Mouse (Mus musculus) layer of hippocampus, adult 18-20 months (tissue): Measurements from ENCODE around the gene Nckipsd. TPM values are rescaled to one million over a fixed set of nuclear protein-coding genes. Genes with fewer than 3 reads are reported as not detected.
A peak's percentile ranks its signal among the peaks of the same experiment; 100 is the strongest.

ENCODE experiments used
- DNase-seq, 2 experiments: peaks; one replicate each; pipeline ENCODE4 v3.0.0; 2022; ENCODE audit warnings: low spot score in 2 of 2
- total RNA-seq, 2 experiments: library from RNA; stranded (reverse); gene quantifications; 2 replicates each; pipeline ENCODE4 v1.2.3; 2021

Gene Nckipsd
- total RNA-seq, 2 experiments from 2014 or later: 75.6 to 78.8 TPM

DNA sequence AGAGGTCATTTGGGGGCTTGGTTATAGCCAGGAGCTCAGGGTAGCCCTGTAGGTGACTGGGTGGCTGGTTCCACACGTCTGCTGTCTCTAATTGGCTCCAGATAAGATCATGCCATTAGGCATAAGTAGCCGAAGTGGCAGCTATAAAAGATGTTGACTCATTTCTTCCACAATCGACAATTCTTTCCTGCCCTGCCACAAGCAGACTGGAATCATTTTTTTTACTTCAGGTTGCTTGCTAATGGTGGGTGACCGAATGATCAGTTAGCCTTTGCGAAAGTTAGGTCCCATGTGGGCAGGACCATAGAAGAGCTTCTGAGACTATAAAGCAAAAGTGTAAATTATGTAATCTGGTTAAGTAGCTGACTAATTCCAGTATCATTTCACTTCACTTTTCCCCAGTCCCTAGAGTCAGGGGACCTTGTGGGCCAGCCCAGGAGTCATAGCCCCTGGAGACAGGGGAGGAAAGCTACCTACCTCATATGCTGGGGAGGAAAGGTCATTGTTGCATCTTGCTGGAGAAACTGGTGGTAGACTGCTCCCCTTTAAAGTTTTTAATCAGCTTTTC is 9.6 kb upstream of the Nckipsd start:
- no peak for DNase-seq

DNA sequence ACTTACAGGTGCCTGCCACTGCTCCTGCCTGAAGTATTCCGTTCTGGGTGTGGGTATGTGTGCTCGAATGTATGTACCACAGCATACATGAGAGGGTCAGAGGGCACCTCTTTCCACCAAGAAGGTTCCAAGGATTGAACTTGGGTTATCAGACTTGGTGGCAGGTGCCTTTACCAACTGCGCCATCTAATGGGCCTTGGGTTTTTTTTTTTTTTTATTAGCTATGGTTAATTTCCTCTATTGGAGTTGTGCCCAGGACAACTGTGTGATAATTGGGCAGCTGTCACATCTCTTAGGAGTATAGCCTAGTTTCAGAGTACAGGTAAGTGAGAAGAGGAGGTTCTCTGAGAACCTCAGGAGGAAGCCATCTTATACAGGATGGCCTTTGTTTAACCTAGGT is 8.6 kb upstream of the Nckipsd start:
- DNase-seq: peak in 1 of 2 experiments; percentile 34

DNA sequence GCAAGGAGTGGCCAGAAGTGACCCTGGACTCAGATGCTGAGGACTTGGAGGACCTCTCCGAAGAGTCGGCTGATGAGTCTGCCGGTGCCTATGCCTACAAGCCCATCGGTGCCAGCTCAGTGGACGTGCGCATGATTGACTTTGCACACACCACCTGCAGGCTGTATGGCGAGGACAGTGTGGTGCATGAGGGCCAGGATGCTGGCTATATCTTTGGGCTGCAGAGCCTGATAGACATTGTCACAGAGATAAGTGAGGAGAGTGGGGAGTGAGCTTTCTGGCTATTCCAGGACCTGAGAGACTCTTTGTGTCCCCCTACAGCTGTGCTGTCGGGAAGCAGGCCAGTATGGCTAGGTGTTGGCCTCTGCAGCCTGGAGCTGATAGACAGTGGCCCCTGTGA is 2.4 kb upstream of the Nckipsd start:
- DNase-seq: no peak

DNA sequence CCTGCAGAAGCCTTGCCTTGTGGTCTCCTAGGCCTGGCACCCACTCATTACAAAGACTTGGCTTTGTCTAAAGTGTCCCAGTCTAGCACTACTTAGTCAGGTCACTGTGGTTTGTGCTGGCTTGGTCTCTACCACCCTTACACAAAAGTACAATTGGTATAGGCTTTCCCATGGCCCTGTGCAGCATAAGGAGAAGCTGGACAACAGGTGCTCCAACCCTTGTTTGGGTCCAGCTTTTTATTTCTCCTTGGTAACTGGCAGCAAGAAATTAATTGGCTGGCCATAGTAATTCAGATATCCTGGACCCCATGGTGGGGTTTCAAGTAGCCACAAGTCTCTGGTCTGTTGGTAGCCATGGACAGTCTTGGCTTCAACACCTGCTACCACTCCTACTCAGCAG is 1.8 kb upstream of the Nckipsd start:
- no peak for DNase-seq

DNA sequence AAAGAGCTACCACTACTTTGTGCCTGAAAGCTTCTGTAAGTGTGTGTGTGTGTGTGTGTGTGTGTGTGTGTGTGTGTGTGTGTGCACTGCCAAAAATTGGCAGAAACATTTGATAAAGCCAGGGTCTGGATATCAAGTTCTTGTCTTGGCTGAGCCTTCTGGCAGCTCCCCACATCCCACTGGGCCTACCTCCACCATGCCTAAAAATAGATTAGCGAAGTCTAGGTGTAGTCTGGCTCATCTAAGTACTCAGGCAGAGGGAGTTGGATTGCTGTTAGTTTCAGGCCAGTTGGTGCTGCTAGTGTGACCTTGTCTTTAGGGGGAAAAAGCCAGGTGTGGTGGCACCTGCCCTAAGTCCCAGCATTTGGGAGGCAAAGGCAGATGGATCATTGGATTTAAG is 1.3 kb upstream of the Nckipsd start:
- no peak for DNase-seq

DNA sequence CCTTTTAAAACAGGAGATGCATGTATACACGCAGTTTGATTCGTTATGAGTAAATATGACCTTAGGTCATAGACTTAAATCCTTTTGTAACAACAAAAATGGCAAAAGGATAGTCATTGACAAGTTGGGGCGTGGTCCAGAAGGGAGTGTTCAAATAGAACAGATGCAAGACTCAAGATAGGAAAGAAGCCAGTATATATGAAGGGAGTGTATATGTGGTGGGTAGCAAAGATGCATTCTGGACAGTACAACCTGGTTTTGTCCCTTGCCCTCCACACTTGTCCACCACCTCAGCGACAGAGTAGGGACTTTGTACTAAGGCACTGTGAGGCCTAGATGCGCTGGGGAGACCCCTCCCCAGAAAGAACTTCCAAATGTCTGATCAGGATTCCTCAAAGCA is 494 bp upstream of the Nckipsd start:
- no peak for DNase-seq

DNA sequence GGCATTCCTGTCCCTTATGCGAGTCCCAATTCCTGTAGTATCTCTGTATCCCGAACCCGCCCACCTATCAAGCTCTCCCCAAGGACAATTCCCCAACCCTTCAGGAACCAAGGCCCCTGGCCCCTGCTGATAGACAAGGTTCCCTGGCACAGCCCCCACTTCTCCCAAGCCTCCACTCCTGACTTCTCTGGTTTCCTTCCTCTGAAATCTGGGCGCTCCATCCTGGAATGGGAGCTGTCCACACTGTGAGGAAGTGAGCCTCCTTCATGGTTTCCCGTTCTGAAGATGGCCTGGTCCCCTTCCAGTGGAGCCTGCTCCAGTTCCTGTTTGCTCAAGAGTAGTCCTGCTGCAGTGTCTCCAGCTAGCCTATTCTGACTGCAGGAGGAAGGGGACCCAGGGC is 1.0 kb downstream of the Nckipsd start:
- DNase-seq: no peak

DNA sequence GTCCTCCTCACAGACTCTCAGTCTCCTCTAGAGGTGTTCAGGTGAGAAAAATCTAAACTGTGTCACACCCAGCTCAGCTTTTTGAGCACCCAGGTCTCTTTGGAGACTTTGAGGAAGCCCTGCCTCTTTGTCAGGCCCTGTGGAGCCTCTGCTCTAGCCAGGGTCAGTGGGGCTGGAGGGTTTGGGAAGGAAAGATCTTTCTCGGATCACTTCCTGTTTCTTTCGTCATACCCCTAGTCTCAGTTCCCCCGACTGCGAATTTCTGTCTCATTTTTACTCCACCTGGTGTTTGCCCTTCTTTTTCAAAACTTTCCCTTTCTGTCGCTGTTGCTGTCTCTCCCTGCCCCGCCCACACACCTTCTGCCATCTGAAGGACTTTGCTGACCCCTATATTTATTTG is 1.6 kb downstream of the Nckipsd start:
- DNase-seq: no peak

DNA sequence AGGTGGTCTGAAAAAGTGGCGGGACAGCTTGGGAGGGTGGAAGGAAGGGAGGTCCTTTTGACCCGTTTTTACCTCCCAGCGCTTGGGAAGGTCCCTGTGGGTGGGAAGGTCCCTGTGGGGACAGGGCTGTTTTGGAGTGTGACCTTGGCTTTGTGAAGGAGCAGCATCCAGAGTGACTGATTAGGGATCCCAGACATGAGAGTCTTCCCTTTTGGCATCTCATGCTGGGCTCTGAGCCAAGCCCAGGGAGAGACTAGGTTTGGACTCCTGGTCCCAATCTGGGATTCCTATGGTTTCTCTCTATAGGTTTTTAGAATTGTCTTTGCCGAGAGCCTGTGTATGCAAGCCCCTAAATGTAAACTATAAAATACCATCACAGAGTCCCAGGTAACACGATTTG is 2.3 kb downstream of the Nckipsd start:
- no peak for DNase-seq

DNA sequence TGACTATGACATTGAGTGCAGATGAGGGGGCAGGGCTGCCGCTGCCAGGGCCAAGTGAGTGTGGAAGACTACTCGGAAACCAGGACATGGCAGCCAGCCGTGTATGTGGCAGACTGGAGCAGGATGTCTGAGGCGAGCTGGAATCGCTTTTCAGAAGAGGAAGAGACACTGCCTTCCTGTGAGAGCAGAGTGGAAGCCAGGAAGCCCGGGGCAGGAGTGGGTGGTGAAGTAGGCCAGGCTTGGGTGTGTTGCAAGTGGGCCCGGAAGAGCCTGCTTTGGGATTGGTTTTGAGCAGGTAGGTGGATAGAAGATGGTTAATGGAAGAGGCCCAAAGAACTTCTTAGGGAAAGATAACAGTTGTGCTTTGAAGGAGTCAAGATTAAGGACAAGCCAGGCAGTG is 7.4 kb downstream of the Nckipsd start:
- DNase-seq: no peak

DNA sequence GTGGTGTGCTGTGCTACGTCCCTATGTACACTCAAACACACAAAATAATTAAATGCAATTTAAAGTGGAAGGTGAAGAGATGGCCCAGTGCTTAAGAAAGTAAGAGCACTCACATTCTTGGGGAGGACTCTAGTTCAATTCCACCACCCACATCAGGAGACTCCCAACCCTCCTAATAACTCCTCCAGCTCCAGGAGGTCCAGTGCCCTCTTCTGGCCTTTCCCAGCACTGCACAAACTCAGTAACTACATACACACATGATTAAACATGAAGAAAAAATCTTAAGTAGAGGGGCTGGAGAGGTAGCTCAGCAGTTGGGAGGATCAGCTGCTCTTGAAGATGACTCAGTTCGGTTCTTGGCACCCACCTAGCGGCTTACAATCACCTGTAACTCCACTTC is 11.3 kb downstream of the Nckipsd start:
- peak in 1 of 2 experiments; percentile 63 for DNase-seq

DNA sequence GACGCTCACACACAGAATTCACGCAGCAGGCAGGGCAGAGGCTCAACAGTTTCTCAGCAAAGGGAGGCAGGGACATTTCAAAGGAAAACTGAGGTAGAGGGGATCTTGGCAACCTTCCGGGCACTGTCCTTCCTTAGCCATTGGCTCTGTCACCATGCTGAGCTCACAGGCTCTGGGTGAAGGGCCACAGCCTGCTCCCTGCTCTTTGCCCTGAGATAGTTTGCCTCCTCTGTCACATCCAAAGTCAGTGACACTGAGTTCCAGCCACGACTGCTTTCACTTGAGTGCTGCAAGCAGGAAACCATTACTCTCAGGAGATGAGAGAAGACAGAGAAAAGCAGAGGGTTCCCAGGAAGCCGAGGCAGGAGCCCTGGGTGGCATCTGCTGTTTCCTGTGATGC is 11.9 kb downstream of the Nckipsd start:
- no peak for DNase-seq

DNA sequence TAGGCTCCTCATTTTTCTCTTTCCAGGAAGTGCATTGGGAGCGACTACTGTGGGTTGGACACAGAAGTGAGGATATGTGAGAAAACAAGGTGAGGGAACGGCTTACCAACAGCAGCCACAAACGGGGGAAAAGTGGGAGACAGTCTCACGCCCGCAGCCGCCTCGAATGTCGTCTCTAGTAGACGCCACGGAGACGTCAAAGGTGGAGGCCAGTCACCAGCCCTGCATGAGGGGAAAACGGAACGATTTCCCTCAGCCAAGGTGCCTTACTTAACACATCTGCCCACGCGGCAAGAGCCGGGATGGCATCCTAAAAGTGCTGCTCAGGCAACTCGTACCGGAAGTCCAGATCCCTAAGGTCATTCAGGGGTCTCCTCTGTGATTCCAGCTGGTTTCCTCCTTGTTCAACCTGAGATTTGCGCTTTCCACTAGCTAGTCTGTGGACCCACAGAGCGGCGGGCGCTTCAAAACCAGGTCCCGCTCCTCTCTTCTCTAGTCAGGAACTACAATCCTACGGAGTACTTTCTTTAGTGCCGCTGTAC is 16.0 kb downstream of the Nckipsd start:
- no peak for DNase-seq

DNA sequence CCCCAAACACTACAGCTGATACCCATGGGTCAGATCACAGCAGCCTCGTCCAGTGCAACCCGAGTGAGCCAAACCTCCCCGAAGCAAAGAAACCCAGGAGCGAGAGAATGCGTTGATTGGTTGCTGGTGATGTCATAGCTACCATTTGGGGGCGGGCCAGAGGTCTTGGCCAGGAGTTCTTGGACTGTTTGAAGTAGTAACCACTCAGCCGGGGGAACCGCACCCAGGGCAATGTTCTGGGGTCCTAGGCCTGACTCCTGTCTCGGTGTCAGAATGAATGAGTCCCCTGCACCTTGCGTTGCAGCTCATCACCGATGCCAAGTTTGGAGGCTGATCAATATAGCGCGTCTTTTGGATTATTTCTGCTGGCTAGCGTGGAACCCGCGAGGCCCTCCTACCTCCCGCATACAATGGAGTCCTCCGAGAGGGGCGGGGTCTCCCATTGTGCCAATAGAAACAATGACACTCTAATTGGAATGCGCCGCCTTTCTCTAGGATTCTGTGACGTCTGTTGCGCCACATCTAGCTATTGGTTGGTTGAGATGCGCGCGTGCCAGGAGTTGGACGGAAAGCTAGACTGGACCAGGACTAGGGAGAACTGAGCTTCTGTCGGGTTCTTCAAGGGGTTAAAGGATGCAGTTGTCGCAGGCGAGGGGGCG is 16.7 kb downstream of the Nckipsd start:
- DNase-seq: peak; percentile 91 to 94

DNA sequence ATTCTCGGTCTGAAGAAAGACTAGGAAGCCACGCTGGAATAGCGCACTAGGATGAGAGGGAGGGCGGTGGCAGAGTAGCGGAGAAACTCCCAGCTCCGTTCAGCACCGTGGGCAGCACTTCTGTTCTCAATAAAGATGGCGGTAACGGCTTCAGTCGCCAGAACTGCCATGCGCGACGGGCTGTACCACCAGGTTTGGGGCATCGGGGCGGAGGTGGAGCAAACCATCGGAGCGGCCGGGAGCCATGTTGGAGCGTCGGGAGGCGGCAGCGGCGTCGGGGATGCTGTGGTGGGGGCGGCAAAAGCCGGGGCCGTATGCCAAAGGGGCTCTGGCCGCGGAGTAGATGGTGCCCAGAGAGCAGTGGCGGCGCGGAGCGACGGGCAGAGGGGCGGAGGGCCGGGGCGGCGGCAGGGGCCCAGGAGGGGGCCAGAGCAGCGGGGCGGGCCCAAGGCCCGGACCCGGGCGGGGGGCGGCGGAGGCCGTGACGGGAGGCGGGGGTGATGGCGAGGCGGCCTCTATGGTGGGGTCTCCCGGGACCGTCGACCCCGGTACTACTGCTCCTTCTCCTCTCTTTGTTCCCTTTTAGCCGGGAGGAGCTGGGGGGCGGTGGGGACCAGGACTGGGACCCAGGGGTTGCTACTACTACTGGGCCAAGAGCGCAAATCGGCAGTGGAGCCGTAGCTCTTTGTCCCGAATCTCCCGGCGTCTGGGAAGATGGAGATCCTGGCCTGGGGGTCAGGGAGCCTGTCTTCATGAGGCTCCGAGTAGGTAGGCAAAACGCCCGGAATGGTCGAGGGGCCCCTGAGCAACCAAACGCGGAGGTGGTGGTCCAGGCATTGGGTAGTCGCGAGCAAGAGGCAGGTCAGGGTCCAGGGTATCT is 17.9 kb downstream of the Nckipsd start, which contains the start of gene Celsr3:
Gene Celsr3 (plus strand): TSS at position 501 of the 880 bp plus-strand sequence.
- peak; percentile 90 to 94 for DNase-seq

DNA sequence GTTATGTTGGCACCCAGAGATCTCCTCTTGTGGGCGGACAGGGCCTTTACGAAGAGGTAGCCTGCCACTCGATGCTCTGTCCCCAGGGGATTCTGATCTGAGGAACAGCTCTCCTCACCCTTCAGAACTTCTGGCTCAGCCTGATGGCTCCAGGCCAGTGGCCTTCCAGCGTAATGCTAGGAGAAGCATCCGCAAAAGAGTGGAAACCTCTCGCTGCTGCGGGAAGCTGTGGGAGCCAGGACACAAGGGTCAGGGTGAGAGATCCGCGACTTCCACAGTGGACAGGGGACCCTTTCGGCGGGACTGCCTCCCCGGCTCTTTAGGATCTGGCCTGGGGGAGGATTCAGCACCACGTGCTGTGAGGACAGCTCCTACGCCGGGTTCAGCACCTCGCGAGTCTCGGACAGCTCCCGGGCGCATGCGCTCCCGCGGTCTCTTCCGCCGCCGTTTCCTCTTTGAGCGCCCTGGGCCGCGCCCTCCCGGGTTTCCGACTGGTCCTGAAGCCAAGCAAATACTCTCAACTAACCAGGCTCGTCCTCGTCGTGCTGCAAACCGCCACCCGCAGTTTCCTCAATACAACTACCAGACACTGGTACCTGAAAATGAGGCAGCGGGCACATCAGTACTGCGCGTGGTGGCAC is 18.7 kb downstream of the Nckipsd start:
- DNase-seq: peak in 1 of 2 experiments; percentile 74

DNA sequence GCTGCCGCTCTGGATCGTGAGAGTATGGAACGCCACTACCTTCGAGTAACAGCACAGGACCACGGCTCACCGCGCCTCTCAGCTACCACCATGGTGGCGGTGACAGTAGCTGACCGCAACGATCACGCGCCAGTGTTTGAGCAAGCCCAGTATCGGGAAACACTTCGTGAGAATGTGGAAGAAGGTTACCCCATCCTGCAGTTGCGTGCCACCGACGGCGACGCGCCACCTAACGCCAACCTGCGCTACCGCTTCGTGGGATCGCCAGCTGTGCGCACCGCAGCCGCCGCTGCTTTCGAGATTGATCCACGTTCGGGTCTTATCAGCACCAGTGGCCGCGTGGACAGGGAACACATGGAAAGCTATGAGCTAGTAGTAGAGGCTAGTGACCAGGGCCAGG is 19.3 kb downstream of the Nckipsd start:
- DNase-seq: no peak

DNA sequence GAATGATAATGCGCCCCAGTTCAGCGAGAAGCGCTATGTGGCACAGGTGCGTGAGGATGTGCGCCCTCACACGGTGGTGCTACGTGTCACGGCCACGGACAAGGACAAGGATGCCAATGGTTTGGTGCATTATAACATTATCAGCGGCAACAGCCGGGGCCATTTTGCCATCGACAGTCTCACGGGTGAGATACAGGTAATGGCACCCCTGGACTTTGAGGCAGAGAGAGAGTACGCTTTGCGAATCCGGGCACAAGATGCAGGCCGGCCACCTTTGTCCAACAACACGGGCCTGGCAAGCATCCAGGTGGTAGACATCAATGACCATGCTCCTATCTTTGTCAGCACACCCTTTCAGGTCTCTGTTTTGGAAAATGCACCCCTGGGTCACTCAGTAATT is 19.7 kb downstream of the Nckipsd start:
- DNase-seq: no peak

DNA sequence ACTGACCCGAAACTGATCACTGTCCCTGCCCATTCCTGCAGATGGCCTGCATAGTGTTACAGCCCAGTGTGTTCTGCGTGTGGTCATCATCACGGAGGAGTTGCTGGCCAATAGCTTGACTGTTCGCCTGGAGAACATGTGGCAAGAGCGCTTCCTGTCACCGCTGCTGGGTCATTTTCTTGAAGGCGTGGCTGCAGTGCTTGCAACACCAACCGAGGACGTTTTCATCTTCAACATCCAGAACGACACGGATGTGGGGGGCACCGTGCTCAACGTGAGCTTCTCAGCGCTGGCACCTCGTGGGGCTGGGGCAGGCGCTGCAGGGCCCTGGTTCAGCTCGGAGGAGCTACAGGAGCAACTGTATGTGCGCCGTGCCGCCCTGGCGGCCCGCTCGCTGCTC is 23.5 kb downstream of the Nckipsd start:
- DNase-seq: no peak

DNA sequence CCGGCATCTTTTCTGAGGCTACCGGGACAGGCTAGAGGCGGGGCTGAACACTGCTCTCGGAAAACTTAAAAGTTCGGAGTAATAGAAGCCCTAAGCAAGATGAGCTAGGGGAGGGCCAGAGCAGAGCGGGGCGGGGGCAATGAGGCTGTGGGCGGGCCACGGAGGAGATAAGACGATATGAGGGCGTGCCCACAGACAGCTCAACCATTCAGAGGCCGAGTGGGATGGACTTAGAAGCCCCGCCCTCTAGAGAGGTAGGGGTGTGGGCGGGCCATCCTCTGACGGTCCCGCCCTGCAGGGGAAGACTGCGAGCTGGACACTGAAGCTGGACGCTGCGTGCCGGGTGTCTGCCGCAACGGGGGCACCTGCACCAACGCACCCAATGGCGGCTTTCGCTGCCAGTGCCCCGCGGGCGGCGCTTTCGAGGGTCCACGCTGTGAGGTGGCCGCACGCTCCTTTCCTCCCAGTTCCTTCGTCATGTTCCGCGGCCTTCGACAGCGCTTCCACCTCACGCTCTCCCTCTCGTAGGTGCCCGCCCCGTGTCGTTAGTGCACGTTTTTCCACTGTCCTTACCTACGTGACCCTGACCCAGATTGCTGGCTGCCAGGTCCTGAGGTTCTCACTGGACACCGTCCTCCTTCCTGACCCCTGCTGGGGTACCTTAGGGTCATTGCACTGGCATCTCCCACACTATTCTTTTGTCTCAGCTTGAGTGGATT is 24.4 kb downstream of the Nckipsd start:
- peak; percentile 64 to 77 for DNase-seq

DNA sequence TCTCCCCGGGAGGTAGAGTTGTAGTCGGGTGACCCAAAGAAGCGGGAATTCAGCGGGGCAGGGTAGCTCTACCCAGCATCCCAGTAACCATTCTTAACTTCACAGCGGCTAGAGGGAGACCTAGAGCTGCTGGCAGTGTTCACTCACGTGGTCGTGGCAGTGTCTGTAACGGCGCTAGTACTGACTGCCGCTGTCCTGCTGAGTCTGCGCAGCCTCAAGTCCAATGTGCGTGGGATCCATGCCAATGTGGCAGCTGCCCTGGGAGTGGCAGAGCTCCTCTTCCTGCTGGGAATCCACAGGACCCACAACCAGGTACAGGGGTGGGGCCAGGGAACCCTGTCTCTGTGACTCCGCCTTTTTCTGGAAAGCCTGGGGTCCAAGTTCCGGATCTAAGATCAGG is 34.8 kb downstream of the Nckipsd start:
- DNase-seq: peak; percentile 52 to 70
